Mouse (Mus musculus): ENCODE measurements around the gene Castor1. TPM values are rescaled to one million over a fixed set of nuclear protein-coding genes. Genes with fewer than 3 reads are reported as not detected.

Castor1 gene
- polyA plus RNA-seq, 1 experiment: 15.8 TPM

DNA sequence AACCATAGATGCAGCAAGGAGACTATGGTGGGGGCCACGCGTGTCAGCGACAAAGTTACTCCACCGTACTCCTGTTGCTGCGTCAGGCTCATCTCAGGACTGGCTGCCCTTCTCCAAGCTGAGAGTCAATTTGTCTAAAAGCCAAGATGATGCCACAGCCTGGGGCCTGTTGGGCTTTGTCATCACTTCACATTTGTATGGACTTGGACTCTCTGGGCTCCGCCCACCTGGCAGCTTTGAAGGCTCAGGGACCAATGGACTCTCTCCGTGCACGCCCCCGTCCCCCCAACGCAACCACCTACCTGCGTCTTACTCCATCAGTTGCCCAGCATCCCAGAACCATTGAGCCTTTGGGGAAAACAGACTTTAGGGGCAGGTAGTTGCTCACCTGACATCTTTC lies 53.5 kb downstream of the Castor1 start:
- H3K4me1 ChIP-seq (ENCODE audit: control insufficient read depth, insufficient read depth, low read length): no peaks in the 10 kb centered on the region
- no peak for DNase-seq
- TF ChIP-seq CTCF (conservative IDR thresholded peaks at IDR 0.05; ENCODE audit: insufficient read depth, insufficient read length, low read depth, low read length): no peak
- TF ChIP-seq POLR2A (IDR thresholded peaks at IDR 0.05; ENCODE audit: low read depth, low read length): no peak
- H3K36me3 ChIP-seq (ENCODE audit: control insufficient read depth, insufficient read depth, low read length): no peaks in the 10 kb centered on the region
- H3K4me3 ChIP-seq (ENCODE audit: insufficient read depth, low read depth, low read length): no peak overlapping the region
- no peak overlapping the region for H3K27ac ChIP-seq (ENCODE audit: insufficient read depth, low read depth, low read length)
- no peaks in the 10 kb centered on the region for H3K27me3 ChIP-seq (replicated peaks; ENCODE audit: control insufficient read depth, insufficient read depth, low read length)
- WGBS: 87% methylated on average over 11 of the region's 11 CpGs

Other genes with a start within 250 kb of the Castor1 start
- gene 4930556J24Rik, start 241.4 kb upstream of the Castor1 start, polyA plus RNA-seq (2012; rRNA removed): 0.34 and 0.73 TPM in 2 replicates
- gene Gal3st1, start 234.6 kb upstream of the Castor1 start, polyA plus RNA-seq (2012; rRNA removed): 71.7 and 91.3 TPM in 2 replicates
- gene Sec14l4, start 186.8 kb upstream of the Castor1 start, polyA plus RNA-seq (2012; rRNA removed): 0.36 and 0.39 TPM in 2 replicates
- 8.8 and 11.7 TPM in 2 replicates for gene Sec14l3, start 153.4 kb upstream of the Castor1 start, polyA plus RNA-seq (2012; rRNA removed)
- 30.1 and 31.2 TPM in 2 replicates for gene Mtfp1, start 122.8 kb upstream of the Castor1 start, polyA plus RNA-seq (2012; rRNA removed)
- 1.5 and 1.8 TPM in 2 replicates for gene Sec14l2, start 94.8 kb upstream of the Castor1 start, polyA plus RNA-seq (2012; rRNA removed)
- 25.2 and 26.7 TPM in 2 replicates for gene Rnf215, start 83.0 kb upstream of the Castor1 start, polyA plus RNA-seq (2012; rRNA removed)
- gene Ccdc157, start 57.9 kb upstream of the Castor1 start, polyA plus RNA-seq (2012; rRNA removed): 9.6 and 12.1 TPM in 2 replicates
- gene Sf3a1, start 57.9 kb upstream of the Castor1 start, polyA plus RNA-seq (2012; rRNA removed): 21.0 and 21.1 TPM in 2 replicates
- 91.4 and 115 TPM in 2 replicates for gene Tbc1d10a, start 31.4 kb upstream of the Castor1 start, polyA plus RNA-seq (2012; rRNA removed)
- gene Osm, start 18.2 kb downstream of the Castor1 start, polyA plus RNA-seq (2012; rRNA removed): 0.07 and 0.20 TPM in 2 replicates
- 0.56 and 0.67 TPM in 2 replicates for gene Lif, start 39.3 kb downstream of the Castor1 start, polyA plus RNA-seq (2012; rRNA removed)
- not detected in 2 replicates for gene Hormad2, start 222.9 kb downstream of the Castor1 start, polyA plus RNA-seq (2012; rRNA removed)